Mouse (Mus musculus) ES-Bruce4 (cell line): Measurements from ENCODE around the gene Sf3b3. TPM values are rescaled to one million over a fixed set of nuclear protein-coding genes. Genes with fewer than 3 reads are reported as not detected.

ENCODE experiments used
- H3K27ac ChIP-seq: 2 replicates; pipeline ENCODE4 v1.5.1; 2012; ENCODE audit warnings: low read length, inconsistent platforms; ENCODE audit not compliant: insufficient read depth
- H3K27me3 ChIP-seq: 2 replicates; pipeline ENCODE4 v1.6.1; 2012; ENCODE audit warnings: mild to moderate bottlenecking, low read length, inconsistent platforms; ENCODE audit not compliant: control insufficient read depth, poor library complexity, insufficient read depth, severe bottlenecking
- H3K36me3 ChIP-seq: 2 replicates; pipeline ENCODE4 v1.6.1; 2012; ENCODE audit warnings: inconsistent platforms, mild to moderate bottlenecking, low read length, moderate library complexity; ENCODE audit not compliant: control insufficient read depth, poor library complexity, insufficient read depth, severe bottlenecking
- H3K4me1 ChIP-seq: one replicate; pipeline ENCODE4 v1.8.1; 2011; ENCODE audit warnings: low read length; ENCODE audit not compliant: control insufficient read depth, insufficient read depth
- H3K4me3 ChIP-seq: 2 replicates; pipeline ENCODE4 v1.5.1; 2011; ENCODE audit warnings: low read depth, mild to moderate bottlenecking, low read length
- H3K9ac ChIP-seq: 2 replicates; pipeline ENCODE4 v1.6.1; 2012; ENCODE audit warnings: low read depth, mild to moderate bottlenecking, inconsistent platforms; ENCODE audit not compliant: poor library complexity, severe bottlenecking
- H3K9me3 ChIP-seq: replicated peaks from 2 replicates; pipeline ENCODE4 v1.6.1; 2012; ENCODE audit warnings: mild to moderate bottlenecking, low read length, inconsistent platforms; ENCODE audit not compliant: control insufficient read depth, poor library complexity, insufficient read depth, severe bottlenecking
- CTCF ChIP-seq: IDR thresholded peaks from one replicate; pipeline ENCODE4 v1.8.1; 2011; ENCODE audit warnings: low read depth, low read length
- EP300 ChIP-seq: IDR thresholded peaks from 2 replicates; pipeline ENCODE4 v1.6.1; 2011; ENCODE audit warnings: low read depth, low read length; ENCODE audit not compliant: insufficient read depth
- POLR2A ChIP-seq: IDR thresholded peaks from one replicate; pipeline ENCODE4 v1.8.1; 2011; ENCODE audit warnings: low read length; ENCODE audit not compliant: insufficient read depth
- polyA plus RNA-seq: library from polyadenylated mRNA; stranded (reverse); fragments of >200 nt; gene quantifications from 2 replicates; pipeline ENCODE4 v1.2.4, GENCODE M21; 2011; ENCODE audit warnings: low read depth; ENCODE audit not compliant: missing spikeins, insufficient read depth, insufficient read length

Gene Sf3b3
- polyA plus RNA-seq, 1 experiment, result 203 TPM

DNA sequence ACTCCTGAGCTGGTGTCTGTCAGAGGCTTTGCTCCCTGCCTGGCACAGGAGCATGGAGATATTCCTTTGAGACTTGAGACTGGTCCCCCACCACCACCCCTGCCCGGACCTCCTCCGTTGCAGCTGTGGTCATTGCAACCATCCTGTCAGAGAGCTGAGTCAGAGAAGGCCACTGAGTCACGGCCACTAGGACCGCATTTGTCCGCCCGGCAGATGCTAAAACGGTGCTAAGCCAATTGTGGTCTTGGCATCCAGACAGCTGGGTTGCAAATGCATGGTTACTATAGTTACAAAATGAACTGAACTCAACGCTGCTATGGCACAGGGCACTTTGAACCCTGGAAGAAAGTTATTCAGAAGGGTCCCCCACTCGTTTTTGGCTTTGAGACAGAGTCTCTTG is 53.1 kb downstream of the Sf3b3 start:
- peaks cover 5% of the 10 kb centered on the region; the same call in 1 of the 2 replicates for H3K9me3 ChIP-seq
- peaks cover 1% of the 10 kb centered on the region for H3K4me1 ChIP-seq
- no peak overlapping the region for H3K27ac ChIP-seq
- no peak for TF ChIP-seq CTCF
- H3K4me3 ChIP-seq, result no peak overlapping the region
- H3K36me3 ChIP-seq, result no peaks in the 10 kb centered on the region
- H3K9ac ChIP-seq, result no peak overlapping the region
- no peaks in the 10 kb centered on the region for H3K27me3 ChIP-seq

DNA sequence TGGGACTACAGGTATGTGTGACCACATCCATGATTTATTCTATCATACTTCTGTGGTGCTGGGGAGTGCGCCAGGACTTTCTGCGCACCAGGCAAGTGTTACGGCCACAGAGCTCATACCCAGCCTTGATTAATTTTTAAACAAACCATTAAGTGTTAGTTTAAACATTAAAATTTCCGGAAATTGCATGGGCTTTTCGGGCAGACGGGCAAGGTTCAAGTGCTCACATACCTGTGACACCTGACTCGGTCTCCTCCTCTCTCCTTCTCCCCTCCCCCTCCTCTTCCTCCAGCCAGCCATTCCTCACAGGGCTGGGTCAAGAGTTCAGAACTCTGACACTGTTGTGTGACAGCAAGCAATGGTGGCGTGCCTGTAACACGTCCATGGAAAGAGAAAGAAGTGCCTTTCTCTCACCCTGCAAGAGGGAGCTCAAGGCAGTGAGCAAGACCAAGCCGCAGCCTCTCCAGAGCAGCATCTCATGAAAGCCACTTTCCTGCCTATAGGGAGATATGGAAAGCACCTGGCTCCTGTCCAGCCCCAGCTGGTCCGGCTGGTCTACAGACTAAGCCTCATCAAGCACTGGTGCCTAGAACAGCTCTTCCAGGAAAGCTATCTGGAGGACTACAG is 53.9 kb downstream of the Sf3b3 start:
- Histone ChIP-seq H3K9me3 (peaks cover 5% of the 10 kb centered on the region; the same call in 1 of the 2 replicates), H3K27me3 (no peaks in the 10 kb centered on the region), H3K9ac (no peak overlapping the region), H3K36me3 (no peaks in the 10 kb centered on the region), H3K4me3 (no peak overlapping the region), H3K27ac (no peak overlapping the region), H3K4me1 (peaks cover 1% of the 10 kb centered on the region)
- TF ChIP-seq POLR2A, result no peak

DNA sequence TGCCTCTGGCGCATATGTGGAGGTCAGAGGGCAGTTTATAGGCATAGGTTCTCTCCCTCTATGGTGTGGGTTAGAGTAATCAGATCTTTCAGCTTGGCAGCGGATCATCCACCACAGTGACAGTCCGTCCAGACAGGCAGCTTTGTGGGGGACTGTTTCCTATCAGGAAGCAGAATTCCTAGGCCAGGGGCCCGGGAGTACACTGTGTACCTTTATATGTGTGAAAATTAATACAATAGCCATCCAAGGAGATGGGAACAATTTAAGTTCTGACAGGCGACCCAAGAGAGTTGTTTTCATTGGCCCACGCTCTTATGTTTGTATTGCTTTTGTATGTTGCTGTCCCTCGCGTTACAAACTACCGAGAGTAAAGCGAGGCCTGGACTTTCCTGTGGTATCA is 55.4 kb downstream of the Sf3b3 start:
- H3K27ac ChIP-seq, result no peak overlapping the region
- TF ChIP-seq EP300, result no peak
- TF ChIP-seq POLR2A, result no peak
- TF ChIP-seq CTCF, result no peak
- H3K4me3 ChIP-seq, result no peak overlapping the region
- H3K9me3 ChIP-seq, result peaks cover 5% of the 10 kb centered on the region; the same call in 1 of the 2 replicates
- peaks cover 1% of the 10 kb centered on the region for H3K4me1 ChIP-seq
- H3K36me3 ChIP-seq, result no peaks in the 10 kb centered on the region
- no peak overlapping the region for H3K9ac ChIP-seq
- H3K27me3 ChIP-seq, result no peaks in the 10 kb centered on the region

DNA sequence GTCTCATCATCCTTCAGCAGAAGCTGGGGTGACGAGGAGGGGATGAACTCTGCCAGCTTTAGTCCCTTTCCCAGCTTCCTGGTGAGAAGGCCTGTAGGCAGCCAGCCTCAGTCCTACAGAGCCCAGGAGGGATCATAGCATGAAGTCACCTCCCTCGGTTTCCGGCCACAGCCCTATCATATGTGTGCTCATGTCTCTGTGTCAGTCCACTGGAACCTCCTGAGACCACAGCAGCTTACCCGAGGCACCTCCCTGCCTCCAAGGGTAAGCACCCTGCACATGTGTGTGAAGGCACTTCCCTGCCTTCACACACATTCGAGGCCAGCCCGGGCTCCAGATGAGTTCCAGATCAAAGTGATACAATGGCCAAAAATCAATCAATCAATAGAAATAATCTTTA is 56.3 kb downstream of the Sf3b3 start:
- Histone ChIP-seq H3K36me3 (no peaks in the 10 kb centered on the region), H3K4me1 (peaks cover 5% of the 10 kb centered on the region), H3K27ac (no peak overlapping the region), H3K27me3 (no peaks in the 10 kb centered on the region), H3K9me3 (no peaks in the 10 kb centered on the region), H3K4me3 (no peak overlapping the region), H3K9ac (no peak overlapping the region)
- no peak for TF ChIP-seq POLR2A
- no peak for TF ChIP-seq EP300
- TF ChIP-seq CTCF, result no peak

DNA sequence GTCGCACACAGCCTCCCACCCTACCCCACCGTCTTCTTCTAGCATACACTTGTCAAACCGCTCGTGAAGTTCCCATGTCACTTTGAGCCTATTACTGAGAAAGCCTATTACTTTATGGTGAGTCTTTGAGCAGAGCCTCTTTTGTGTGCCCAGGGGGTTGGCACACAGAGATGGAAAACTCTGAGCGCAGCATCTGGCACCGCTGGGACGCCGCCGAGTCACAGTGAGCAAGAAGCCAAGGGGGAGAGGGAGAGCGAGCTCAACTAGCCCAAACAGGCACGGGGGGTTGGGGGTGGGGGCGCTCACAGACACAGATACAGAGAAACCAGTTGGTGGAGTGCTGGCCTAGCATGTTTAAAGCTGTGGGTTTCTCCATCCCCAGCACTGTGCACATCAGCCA is 57.0 kb downstream of the Sf3b3 start:
- Histone ChIP-seq H3K4me3 (peak overlapping the region; percentile 20), H3K4me1 (peaks cover 5% of the 10 kb centered on the region), H3K9me3 (no peaks in the 10 kb centered on the region), H3K27me3 (no peaks in the 10 kb centered on the region), H3K36me3 (no peaks in the 10 kb centered on the region), H3K27ac (no peak overlapping the region), H3K9ac (peak overlapping the region; percentile 25; the same call in 1 of the 2 replicates)
- TF ChIP-seq POLR2A, result no peak
- TF ChIP-seq EP300, result no peak
- no peak for TF ChIP-seq CTCF

DNA sequence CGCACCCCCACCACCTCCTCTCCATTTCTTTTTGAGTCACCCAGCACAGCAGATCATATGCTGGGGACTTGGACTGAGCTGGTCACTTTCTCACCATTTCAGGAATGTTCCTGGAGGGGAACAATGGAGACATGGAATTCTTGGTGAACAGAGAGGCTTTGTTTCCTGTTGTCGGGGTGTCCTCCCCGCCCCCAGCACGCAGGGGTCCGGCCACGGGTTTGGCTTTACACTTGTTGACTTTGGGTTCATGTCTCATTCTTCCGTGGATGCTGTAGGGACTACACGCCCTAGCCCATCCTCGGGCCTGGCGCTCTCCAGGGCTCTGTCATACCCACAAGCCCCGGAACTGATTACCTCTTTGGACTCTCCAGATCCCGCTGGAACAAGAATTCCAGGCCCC is 57.6 kb downstream of the Sf3b3 start:
- Histone ChIP-seq H3K9ac (0 out of 2 replicates have a peak overlapping the region, but pooled peaks have one; percentile 25), H3K27me3 (no peaks in the 10 kb centered on the region), H3K4me3 (peak overlapping the region; percentile 20), H3K27ac (no peak overlapping the region), H3K9me3 (no peaks in the 10 kb centered on the region), H3K36me3 (no peaks in the 10 kb centered on the region), H3K4me1 (peaks cover 5% of the 10 kb centered on the region)
- TF ChIP-seq CTCF, result no peak
- no peak for TF ChIP-seq POLR2A
- no peak for TF ChIP-seq EP300
